Mouse (Mus musculus): ENCODE results near the gene Dnajc11. TPM values are rescaled to one million over a fixed set of nuclear protein-coding genes. Genes with fewer than 3 reads are reported as not detected.

The Dnajc11 gene
- polyA plus RNA-seq, 1 experiment, result 7.6 TPM

- TF ChIP-seq GATA1 (IDR thresholded peaks at IDR 0.05; ENCODE audit: low read length), result no peak
- Histone ChIP-seq H3K4me1 (ENCODE audit: control insufficient read depth) (peaks cover 50% of the 10 kb centered on the region), H3K27me3 (ENCODE audit: control insufficient read depth) (no peaks in the 10 kb centered on the region), H3K36me3 (ENCODE audit: control insufficient read depth) (peaks cover 98% of the 10 kb centered on the region), H3K4me3 (replicated peaks) (no peak overlapping the region), H3K9me3 (ENCODE audit: control insufficient read depth, low read length) (peaks cover 16% of the 10 kb centered on the region)
Observed at GRCm38 (mm10) chr4:151975441-151975840, 42.0 kb downstream of the Dnajc11 start.

DNA sequence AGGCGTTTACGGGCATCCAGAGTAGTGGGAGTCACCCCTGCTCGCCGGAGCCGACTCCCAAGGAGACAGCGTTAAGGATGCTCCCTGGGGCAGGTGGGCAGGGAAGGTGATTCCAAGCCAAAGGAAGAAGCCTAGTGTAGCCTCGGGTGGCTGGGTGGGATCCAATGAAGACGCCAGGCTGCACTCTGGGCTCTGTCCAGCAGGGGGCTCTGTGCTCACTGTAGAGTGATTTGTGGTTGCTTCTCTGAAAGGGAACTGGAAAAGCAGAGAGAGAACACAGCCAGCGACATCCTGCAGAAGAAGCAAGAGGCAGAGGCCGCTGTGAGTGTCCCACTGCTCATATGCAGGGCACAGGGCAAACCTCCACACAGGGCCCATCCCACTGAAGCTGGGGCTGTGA is 44.3 kb downstream of the Dnajc11 start:
- Histone ChIP-seq H3K36me3 (ENCODE audit: control insufficient read depth) (peaks cover 98% of the 10 kb centered on the region), H3K9me3 (ENCODE audit: control insufficient read depth, low read length) (peaks cover 16% of the 10 kb centered on the region), H3K4me1 (ENCODE audit: control insufficient read depth) (peaks cover 36% of the 10 kb centered on the region), H3K27me3 (ENCODE audit: control insufficient read depth) (no peaks in the 10 kb centered on the region), H3K4me3 (replicated peaks) (no peak overlapping the region)
- no peak for TF ChIP-seq GATA1 (IDR thresholded peaks at IDR 0.05; ENCODE audit: low read length)
- no peak for TF ChIP-seq TAL1 (IDR thresholded peaks at IDR 0.05; ENCODE audit: low read length)

DNA sequence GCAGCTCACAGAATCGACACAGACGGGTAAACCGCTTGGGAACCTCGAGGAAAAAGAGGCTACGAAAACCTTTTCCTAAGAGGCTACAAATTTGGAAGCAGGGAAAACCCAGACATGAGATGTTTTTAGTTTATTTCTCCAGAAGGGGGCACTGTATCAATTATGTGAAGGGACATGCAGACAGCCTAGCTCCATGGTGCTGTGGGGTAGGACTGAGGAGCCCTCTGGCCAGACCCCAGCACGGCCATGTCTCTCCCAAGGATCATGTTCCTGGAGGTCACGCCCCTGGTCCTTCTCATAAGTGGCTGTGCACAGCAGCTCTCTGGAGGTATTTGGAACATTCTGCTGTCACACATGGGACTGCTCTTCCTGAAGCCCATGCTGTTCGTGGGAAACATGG is 47.2 kb downstream of the Dnajc11 start:
- H3K36me3 ChIP-seq (ENCODE audit: control insufficient read depth), result peaks cover 87% of the 10 kb centered on the region

DNA sequence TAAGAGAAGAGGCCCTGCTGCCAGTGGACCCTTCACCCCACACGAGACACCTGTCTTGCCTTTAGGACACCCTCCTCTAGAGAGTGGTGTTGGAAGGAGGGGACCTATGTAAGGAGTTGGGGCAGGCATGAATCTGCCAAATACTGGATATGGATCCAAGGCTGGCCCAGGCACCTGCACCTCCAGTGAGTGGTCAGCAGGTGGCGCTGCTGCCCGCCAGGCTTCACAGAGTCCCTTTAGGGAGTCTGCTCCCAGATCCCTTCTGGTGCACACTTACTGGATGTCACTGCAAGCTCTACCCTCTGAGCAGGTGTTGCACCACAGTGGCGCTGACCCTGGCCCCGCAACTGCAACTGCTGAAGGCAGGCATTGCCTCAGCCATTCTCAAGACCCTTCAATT is 47.9 kb downstream of the Dnajc11 start:
- peaks cover 2% of the 10 kb centered on the region; the same call in 1 of the 2 replicates for H3K27me3 ChIP-seq (ENCODE audit: control insufficient read depth)
- TF ChIP-seq GATA1 (IDR thresholded peaks at IDR 0.05; ENCODE audit: low read length) (no peak), TAL1 (IDR thresholded peaks at IDR 0.05; ENCODE audit: low read length) (no peak)
- peaks cover 24% of the 10 kb centered on the region for H3K4me1 ChIP-seq (ENCODE audit: control insufficient read depth)
- H3K9me3 ChIP-seq (ENCODE audit: control insufficient read depth, low read length), result no peaks in the 10 kb centered on the region
- no peak overlapping the region for H3K4me3 ChIP-seq (replicated peaks)
- peaks cover 84% of the 10 kb centered on the region for H3K36me3 ChIP-seq (ENCODE audit: control insufficient read depth)

More for the DNA sequence above, 47.2 kb downstream of the Dnajc11 start:
- Histone ChIP-seq H3K4me1 (ENCODE audit: control insufficient read depth) (peaks cover 19% of the 10 kb centered on the region), H3K4me3 (replicated peaks) (no peak overlapping the region), H3K27me3 (ENCODE audit: control insufficient read depth) (no peaks in the 10 kb centered on the region), H3K9me3 (ENCODE audit: control insufficient read depth, low read length) (no peaks in the 10 kb centered on the region)
- TF ChIP-seq TAL1 (IDR thresholded peaks at IDR 0.05; ENCODE audit: low read length) (no peak), GATA1 (IDR thresholded peaks at IDR 0.05; ENCODE audit: low read length) (no peak)

DNA sequence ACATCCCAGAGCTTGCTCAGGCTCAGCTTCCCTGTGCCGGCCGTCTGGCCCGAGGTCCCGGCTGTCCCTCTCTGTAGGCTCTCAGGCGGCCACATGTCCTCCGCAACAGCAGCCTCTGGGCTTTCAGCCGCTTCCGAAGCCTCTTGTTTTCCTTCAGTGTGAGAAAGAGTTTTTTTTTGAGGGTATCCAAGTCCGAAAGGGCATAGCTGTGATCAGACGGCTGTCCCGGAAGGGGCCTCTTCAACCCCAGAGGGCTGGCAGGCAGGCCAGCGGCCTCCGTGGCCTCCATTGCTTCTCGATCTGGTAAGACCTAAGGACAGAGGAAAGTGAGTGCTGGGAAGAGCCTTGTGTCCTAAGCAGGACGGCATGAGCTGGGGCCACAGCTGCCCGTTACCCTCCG is 49.6 kb downstream of the Dnajc11 start:
- Histone ChIP-seq H3K36me3 (ENCODE audit: control insufficient read depth) (peaks cover 67% of the 10 kb centered on the region), H3K27me3 (ENCODE audit: control insufficient read depth) (peaks cover 2% of the 10 kb centered on the region), H3K9me3 (ENCODE audit: control insufficient read depth, low read length) (no peaks in the 10 kb centered on the region), H3K4me1 (ENCODE audit: control insufficient read depth) (peaks cover 32% of the 10 kb centered on the region), H3K4me3 (replicated peaks) (no peak overlapping the region)
- TF ChIP-seq GATA1 (IDR thresholded peaks at IDR 0.05; ENCODE audit: low read length) (no peak), TAL1 (IDR thresholded peaks at IDR 0.05; ENCODE audit: low read length) (no peak)

- peaks cover 36% of the 10 kb centered on the region for H3K4me1 ChIP-seq (ENCODE audit: control insufficient read depth)
- H3K36me3 ChIP-seq (ENCODE audit: control insufficient read depth), result peaks cover 63% of the 10 kb centered on the region
- no peaks in the 10 kb centered on the region for H3K9me3 ChIP-seq (ENCODE audit: control insufficient read depth, low read length)
- H3K4me3 ChIP-seq (replicated peaks), result no peak overlapping the region
- H3K27me3 ChIP-seq (ENCODE audit: control insufficient read depth), result peaks cover 4% of the 10 kb centered on the region
- TF ChIP-seq GATA1 (IDR thresholded peaks at IDR 0.05; ENCODE audit: low read length) (no peak), TAL1 (IDR thresholded peaks at IDR 0.05; ENCODE audit: low read length) (no peak)
Observed at GRCm38 (mm10) chr4:151983560-151983959, 50.1 kb downstream of the Dnajc11 start.

DNA sequence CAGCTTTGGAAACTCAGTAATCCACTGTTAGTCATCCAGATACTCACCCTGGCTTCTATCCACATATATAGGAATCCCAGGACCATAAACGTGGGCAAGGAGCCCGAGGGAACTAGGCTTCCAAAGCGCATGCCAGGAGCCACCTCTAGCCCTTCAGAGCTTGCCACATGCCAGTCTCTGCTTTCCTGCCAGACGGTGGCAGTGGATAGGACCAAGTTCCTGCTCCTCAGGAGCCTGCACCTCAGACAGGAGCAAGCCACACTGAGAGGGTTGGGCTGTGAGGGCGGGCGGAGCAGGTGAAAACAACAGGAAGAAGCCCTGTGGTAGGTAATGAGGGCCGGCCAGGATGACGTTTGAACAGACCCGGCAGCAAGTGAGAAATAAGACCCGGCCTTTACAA is 52.4 kb downstream of the Dnajc11 start:
- peaks cover 48% of the 10 kb centered on the region for H3K4me1 ChIP-seq (ENCODE audit: control insufficient read depth)
- H3K36me3 ChIP-seq (ENCODE audit: control insufficient read depth), result peaks cover 56% of the 10 kb centered on the region
- H3K9me3 ChIP-seq (ENCODE audit: control insufficient read depth, low read length), result no peaks in the 10 kb centered on the region
- no peak for TF ChIP-seq TAL1 (IDR thresholded peaks at IDR 0.05; ENCODE audit: low read length)
- TF ChIP-seq GATA1 (IDR thresholded peaks at IDR 0.05; ENCODE audit: low read length), result no peak
- peaks cover 4% of the 10 kb centered on the region for H3K27me3 ChIP-seq (ENCODE audit: control insufficient read depth)
- H3K4me3 ChIP-seq (replicated peaks), result no peak overlapping the region

DNA sequence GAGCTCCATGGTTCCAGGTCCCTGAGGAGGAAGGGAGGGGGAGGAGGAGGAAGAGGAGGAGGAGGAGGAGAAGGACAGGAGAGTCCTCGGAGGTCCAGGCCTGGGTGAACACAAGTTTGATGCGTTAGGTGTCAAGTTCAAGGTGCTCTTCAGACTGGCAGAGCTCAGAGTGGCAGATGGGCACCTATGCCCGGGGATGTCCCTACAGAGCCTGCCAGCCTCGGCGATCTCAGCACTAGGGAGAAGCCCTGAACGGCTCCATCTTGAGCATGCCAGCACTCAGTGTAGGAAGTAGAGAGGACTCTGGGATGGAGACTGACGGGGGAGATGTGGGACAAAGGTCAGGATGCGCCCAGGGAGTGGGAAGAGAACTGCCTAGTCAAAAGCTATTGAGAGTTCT is 53.2 kb downstream of the Dnajc11 start:
- TF ChIP-seq TAL1 (IDR thresholded peaks at IDR 0.05; ENCODE audit: low read length) (no peak), GATA1 (IDR thresholded peaks at IDR 0.05; ENCODE audit: low read length) (no peak)
- Histone ChIP-seq H3K9me3 (ENCODE audit: control insufficient read depth, low read length) (no peaks in the 10 kb centered on the region), H3K4me3 (replicated peaks) (no peak overlapping the region), H3K27me3 (ENCODE audit: control insufficient read depth) (peaks cover 4% of the 10 kb centered on the region), H3K36me3 (ENCODE audit: control insufficient read depth) (peaks cover 56% of the 10 kb centered on the region), H3K4me1 (ENCODE audit: control insufficient read depth) (peaks cover 46% of the 10 kb centered on the region)

GRCm38 (mm10) chr4:151988014-151988341 is 54.5 kb downstream of the Dnajc11 start:
- Histone ChIP-seq H3K9me3 (ENCODE audit: control insufficient read depth, low read length) (no peaks in the 10 kb centered on the region), H3K36me3 (ENCODE audit: control insufficient read depth) (peaks cover 55% of the 10 kb centered on the region), H3K27me3 (ENCODE audit: control insufficient read depth) (peaks cover 10% of the 10 kb centered on the region), H3K4me1 (ENCODE audit: control insufficient read depth) (peaks cover 44% of the 10 kb centered on the region), H3K4me3 (replicated peaks) (peak overlapping the region; percentile 88)
- no peak for TF ChIP-seq TAL1 (IDR thresholded peaks at IDR 0.05; ENCODE audit: low read length)
- TF ChIP-seq GATA1 (IDR thresholded peaks at IDR 0.05; ENCODE audit: low read length), result no peak

Measured in erythroblast, embryonic 14.5 days (primary cell).